Mouse (Mus musculus) kidney, embryonic 15.5 days (tissue): ENCODE data around the gene Grik3. TPM values are rescaled to one million over a fixed set of nuclear protein-coding genes. Genes with fewer than 3 reads are reported as not detected.

Experiments
- ATAC-seq: fragments of 200-750 bp; cut with Nextera tagmentation; replicated peaks from 2 replicates; pipeline ENCODE4 v1.8.0; 2017; ENCODE audit warnings: moderate TSS enrichment; ENCODE audit not compliant: low FRiP score
- H3K27ac ChIP-seq: fragments of 300-500 bp; sonication (generic); 2 replicates; pipeline ENCODE4 v1.5.1; 2015; ENCODE audit warnings: mild to moderate bottlenecking, inconsistent platforms
- H3K27me3 ChIP-seq: fragments of 300-500 bp; sonication (generic); 2 replicates; pipeline ENCODE4 v1.6.1; 2015; ENCODE audit warnings: inconsistent platforms
- H3K36me3 ChIP-seq: fragments of 300-500 bp; sonication (generic); 2 replicates; pipeline ENCODE4 v1.6.1; 2015; ENCODE audit warnings: inconsistent platforms
- H3K4me1 ChIP-seq: fragments of 300-500 bp; sonication (generic); 2 replicates; pipeline ENCODE4 v1.6.1; 2015; ENCODE audit warnings: inconsistent platforms
- H3K4me2 ChIP-seq: fragments of 300-500 bp; sonication (generic); 2 replicates; pipeline ENCODE4 v1.6.1; 2015; ENCODE audit warnings: moderate library complexity, mild to moderate bottlenecking, inconsistent platforms
- H3K4me3 ChIP-seq: fragments of 300-500 bp; sonication (generic); replicated peaks from 2 replicates; pipeline ENCODE4 v1.5.1; 2015; ENCODE audit warnings: mild to moderate bottlenecking, inconsistent platforms
- H3K9ac ChIP-seq: fragments of 300-500 bp; sonication (generic); 2 replicates; pipeline ENCODE4 v1.6.1; 2015; ENCODE audit warnings: mild to moderate bottlenecking, inconsistent platforms
- H3K9me3 ChIP-seq: fragments of 300-500 bp; sonication (generic); replicated peaks from 2 replicates; pipeline ENCODE4 v1.6.1; 2016; ENCODE audit warnings: inconsistent platforms
- WGBS: fragments of 180-500 bp; shearing (Covaris S2); methylation state at CpG from one replicate; pipeline ENCODE4 v1.1.7; 2015; ENCODE audit warnings: mixed read lengths; 5-methylcytosine and 5-hydroxymethylcytosine counted together
- microRNA-seq: library from miRNA; unstranded; fragments of <30 nt; microRNA quantifications from one replicate; pipeline ENCODE4, GENCODE M21; 2016
- polyA plus RNA-seq: library from polyadenylated mRNA; unstranded; fragments of >200 nt; fragmentation: Nextera tagmentation; extraction: Ambion mirVana; gene quantifications from 2 replicates; pipeline ENCODE4 v1.2.1, GENCODE M21; 2015

The Grik3 gene
- polyA plus RNA-seq, 1 experiment from 2014 or later = 0.05 TPM

DNA sequence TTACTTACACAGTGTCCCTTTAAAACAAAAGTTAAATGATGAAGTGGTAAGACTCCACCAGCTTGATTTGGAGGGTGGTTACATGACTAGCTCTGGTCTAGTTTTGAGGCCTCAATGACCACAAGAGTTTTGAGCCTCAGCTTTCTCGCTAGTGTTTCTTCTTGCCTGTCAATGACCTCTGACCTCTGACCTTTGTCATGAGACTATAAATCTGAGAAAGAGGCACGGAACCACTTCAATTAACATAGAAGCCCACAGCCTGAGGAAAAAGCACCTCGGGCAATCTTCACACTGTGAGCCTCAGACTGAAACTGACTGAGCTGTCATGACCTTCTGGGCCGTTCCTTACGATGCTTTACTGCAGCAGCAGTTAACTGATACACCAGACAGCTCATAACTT is 272.6 kb downstream of the Grik3 start:
- Histone ChIP-seq H3K27me3 (no peaks in the 10 kb centered on the region), H3K9me3 (no peaks in the 10 kb centered on the region)

More for the DNA sequence above, 272.6 kb downstream of the Grik3 start:
- no peak overlapping the region for H3K4me3 ChIP-seq
- 9% methylated on average over 5 of the region's 5 CpGs for WGBS
- H3K9ac ChIP-seq = no peak overlapping the region
- H3K36me3 ChIP-seq = no peaks in the 10 kb centered on the region
- no peak overlapping the region for H3K27ac ChIP-seq
- H3K4me1 ChIP-seq = no peaks in the 10 kb centered on the region
- no peak for ATAC-seq
- H3K4me2 ChIP-seq = no peak overlapping the region

Small RNA genes lying within 50 kb of the gene (microRNA-seq; reads per million reads assigned to microRNA genes)
- gene Mir692-2 = not detected
